Mouse (Mus musculus): ENCODE measurements around the gene Parm1. TPM values are rescaled to one million over a fixed set of nuclear protein-coding genes. Genes with fewer than 3 reads are reported as not detected.

Gene Parm1
- total and polyA plus RNA-seq, 3 experiments, result 0.69 to 6.2 (median 4.4) TPM

DNA sequence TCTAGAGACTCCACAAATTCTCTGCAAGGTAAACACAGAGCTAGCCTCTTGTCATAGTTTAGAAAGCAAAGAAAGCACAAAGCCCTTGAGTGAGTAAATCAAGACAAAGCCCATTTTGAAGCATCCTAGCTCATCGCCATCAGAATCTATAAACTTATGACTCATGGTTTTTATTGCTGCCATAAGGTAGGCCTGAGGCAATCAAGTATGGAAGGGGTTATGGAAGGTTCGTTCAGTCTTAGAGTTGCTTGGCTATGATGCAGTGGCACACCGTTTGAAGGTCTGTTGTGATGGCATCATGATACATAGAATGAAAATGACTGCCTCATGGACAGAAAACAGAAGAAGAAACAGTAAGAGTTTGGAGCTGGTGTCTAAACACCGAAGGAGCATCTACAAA lies 133.9 kb downstream of the Parm1 start:
- no peaks in the 10 kb centered on the region for H3K4me1 ChIP-seq (ENCODE audit: insufficient read depth, low read depth, low read length)
- ATAC-seq (ENCODE audit: extremely low read depth, insufficient number of reproducible peaks, low FRiP score, poor library complexity, severe bottlenecking), result no peak
- no peaks in the 10 kb centered on the region for H3K27me3 ChIP-seq (ENCODE audit: insufficient read depth, low read length)
- DNase-seq (ENCODE audit: low spot score), result no peak
- no peak overlapping the region for H3K4me3 ChIP-seq (ENCODE audit: low read depth, low read length)
- no peaks in the 10 kb centered on the region for H3K9me3 ChIP-seq (replicated peaks)
- TF ChIP-seq GATA2 (IDR thresholded peaks at IDR 0.05; ENCODE audit: borderline replicate concordance, low read depth, low read length) (no peak), TAL1 (conservative IDR thresholded peaks at IDR 0.05; ENCODE audit: low read depth, low read length) (no peak), POLR2AphosphoS5 (IDR thresholded peaks at IDR 0.05; ENCODE audit: insufficient replicate concordance, low read depth, low read length) (no peak), GATA1 (IDR thresholded peaks at IDR 0.05; ENCODE audit: borderline replicate concordance, low read length) (no peak), CTCF (IDR thresholded peaks at IDR 0.05; ENCODE audit: low read depth, low read length) (no peak)
- H3K36me3 ChIP-seq (replicated peaks), result no peaks in the 10 kb centered on the region

- ATAC-seq (ENCODE audit: extremely low read depth, insufficient number of reproducible peaks, low FRiP score, poor library complexity, severe bottlenecking), result no peak
- no peaks in the 10 kb centered on the region for H3K36me3 ChIP-seq (replicated peaks)
- H3K4me3 ChIP-seq (ENCODE audit: low read depth, low read length), result no peak overlapping the region
- TF ChIP-seq TAL1 (conservative IDR thresholded peaks at IDR 0.05; ENCODE audit: low read depth, low read length) (no peak), GATA2 (IDR thresholded peaks at IDR 0.05; ENCODE audit: borderline replicate concordance, low read depth, low read length) (no peak), GATA1 (IDR thresholded peaks at IDR 0.05; ENCODE audit: borderline replicate concordance, low read length) (no peak), CTCF (IDR thresholded peaks at IDR 0.05; ENCODE audit: low read depth, low read length) (no peak), POLR2AphosphoS5 (IDR thresholded peaks at IDR 0.05; ENCODE audit: insufficient replicate concordance, low read depth, low read length) (no peak)
- no peaks in the 10 kb centered on the region for H3K9me3 ChIP-seq (replicated peaks)
- H3K4me1 ChIP-seq (ENCODE audit: insufficient read depth, low read depth, low read length), result no peaks in the 10 kb centered on the region
- no peaks in the 10 kb centered on the region for H3K27me3 ChIP-seq (ENCODE audit: insufficient read depth, low read length)
- no peak for DNase-seq (ENCODE audit: low spot score)
Observed at GRCm38 (mm10) chr5:91653061-91653915, 135.9 kb downstream of the Parm1 start.

GRCm38 (mm10) chr5:91654331-91655048 lies 137.1 kb downstream of the Parm1 start:
- DNase-seq (ENCODE audit: low spot score), result no peak
- Histone ChIP-seq H3K4me1 (ENCODE audit: insufficient read depth, low read depth, low read length) (no peaks in the 10 kb centered on the region), H3K27me3 (ENCODE audit: insufficient read depth, low read length) (no peaks in the 10 kb centered on the region), H3K36me3 (replicated peaks) (no peaks in the 10 kb centered on the region), H3K9me3 (replicated peaks) (no peaks in the 10 kb centered on the region), H3K4me3 (ENCODE audit: low read depth, low read length) (no peak overlapping the region)
- TF ChIP-seq GATA1 (IDR thresholded peaks at IDR 0.05; ENCODE audit: borderline replicate concordance, low read length) (no peak), GATA2 (IDR thresholded peaks at IDR 0.05; ENCODE audit: borderline replicate concordance, low read depth, low read length) (no peak), CTCF (IDR thresholded peaks at IDR 0.05; ENCODE audit: low read depth, low read length) (no peak), TAL1 (conservative IDR thresholded peaks at IDR 0.05; ENCODE audit: low read depth, low read length) (no peak), POLR2AphosphoS5 (IDR thresholded peaks at IDR 0.05; ENCODE audit: insufficient replicate concordance, low read depth, low read length) (no peak)
- ATAC-seq (ENCODE audit: extremely low read depth, insufficient number of reproducible peaks, low FRiP score, poor library complexity, severe bottlenecking), result no peak

DNA sequence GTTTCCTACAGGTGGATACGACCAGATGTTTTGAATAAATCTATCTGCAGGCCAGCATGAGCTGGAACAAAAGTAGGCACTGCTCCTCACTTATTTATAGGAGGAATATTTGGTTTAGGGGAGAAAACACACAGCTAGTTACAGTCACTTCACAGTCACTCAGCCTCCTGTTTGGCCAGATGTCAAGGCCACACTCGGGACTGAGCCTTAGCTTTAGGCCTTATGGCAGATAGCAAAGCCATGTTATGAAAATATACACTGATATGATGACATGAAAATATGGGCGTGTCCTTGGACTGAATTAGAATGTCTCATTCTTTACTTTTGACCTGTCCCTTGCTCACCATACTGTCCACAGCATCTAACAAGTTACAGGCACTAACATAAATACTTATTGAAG lies 137.8 kb downstream of the Parm1 start:
- Histone ChIP-seq H3K27me3 (ENCODE audit: insufficient read depth, low read length) (no peaks in the 10 kb centered on the region), H3K4me3 (ENCODE audit: low read depth, low read length) (no peak overlapping the region), H3K36me3 (replicated peaks) (no peaks in the 10 kb centered on the region), H3K9me3 (replicated peaks) (no peaks in the 10 kb centered on the region), H3K4me1 (ENCODE audit: insufficient read depth, low read depth, low read length) (no peaks in the 10 kb centered on the region)
- ATAC-seq (ENCODE audit: extremely low read depth, insufficient number of reproducible peaks, low FRiP score, poor library complexity, severe bottlenecking) (no peak), DNase-seq (ENCODE audit: low spot score) (no peak)
- no peak for TF ChIP-seq GATA2 (IDR thresholded peaks at IDR 0.05; ENCODE audit: borderline replicate concordance, low read depth, low read length)
- TF ChIP-seq POLR2AphosphoS5 (IDR thresholded peaks at IDR 0.05; ENCODE audit: insufficient replicate concordance, low read depth, low read length), result no peak
- TF ChIP-seq GATA1 (IDR thresholded peaks at IDR 0.05; ENCODE audit: borderline replicate concordance, low read length), result no peak
- TF ChIP-seq TAL1 (conservative IDR thresholded peaks at IDR 0.05; ENCODE audit: low read depth, low read length), result no peak
- TF ChIP-seq CTCF (IDR thresholded peaks at IDR 0.05; ENCODE audit: low read depth, low read length), result no peak

DNA sequence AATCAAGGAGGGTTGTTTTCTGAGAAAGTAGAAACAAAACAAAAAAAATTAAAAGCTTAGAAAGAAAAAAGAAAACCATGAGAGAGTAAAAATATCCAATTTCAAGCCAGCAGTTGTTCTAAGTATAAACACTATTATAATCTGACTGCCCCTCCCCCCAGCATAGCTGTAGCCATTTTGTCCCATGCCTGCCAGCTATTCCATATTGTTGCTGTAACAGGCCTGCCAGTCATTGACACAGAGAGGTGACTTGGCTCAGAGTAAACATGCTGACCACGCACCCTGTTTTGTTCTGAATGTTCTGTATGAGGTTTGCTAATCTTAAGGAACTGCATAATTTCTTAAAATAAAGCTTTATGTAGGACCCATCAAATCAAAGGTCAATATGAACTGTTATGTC lies 145.3 kb downstream of the Parm1 start:
- Histone ChIP-seq H3K9me3 (replicated peaks) (no peaks in the 10 kb centered on the region), H3K4me3 (ENCODE audit: low read depth, low read length) (no peak overlapping the region), H3K4me1 (ENCODE audit: insufficient read depth, low read depth, low read length) (no peaks in the 10 kb centered on the region), H3K36me3 (replicated peaks) (no peaks in the 10 kb centered on the region), H3K27me3 (ENCODE audit: insufficient read depth, low read length) (no peaks in the 10 kb centered on the region)
- no peak for TF ChIP-seq GATA2 (IDR thresholded peaks at IDR 0.05; ENCODE audit: borderline replicate concordance, low read depth, low read length)
- no peak for TF ChIP-seq POLR2AphosphoS5 (IDR thresholded peaks at IDR 0.05; ENCODE audit: insufficient replicate concordance, low read depth, low read length)
- no peak for TF ChIP-seq CTCF (IDR thresholded peaks at IDR 0.05; ENCODE audit: low read depth, low read length)
- TF ChIP-seq GATA1 (IDR thresholded peaks at IDR 0.05; ENCODE audit: borderline replicate concordance, low read length), result no peak
- TF ChIP-seq TAL1 (conservative IDR thresholded peaks at IDR 0.05; ENCODE audit: low read depth, low read length), result no peak
- no peak for DNase-seq (ENCODE audit: low spot score)
- ATAC-seq (ENCODE audit: extremely low read depth, insufficient number of reproducible peaks, low FRiP score, poor library complexity, severe bottlenecking), result no peak

DNA sequence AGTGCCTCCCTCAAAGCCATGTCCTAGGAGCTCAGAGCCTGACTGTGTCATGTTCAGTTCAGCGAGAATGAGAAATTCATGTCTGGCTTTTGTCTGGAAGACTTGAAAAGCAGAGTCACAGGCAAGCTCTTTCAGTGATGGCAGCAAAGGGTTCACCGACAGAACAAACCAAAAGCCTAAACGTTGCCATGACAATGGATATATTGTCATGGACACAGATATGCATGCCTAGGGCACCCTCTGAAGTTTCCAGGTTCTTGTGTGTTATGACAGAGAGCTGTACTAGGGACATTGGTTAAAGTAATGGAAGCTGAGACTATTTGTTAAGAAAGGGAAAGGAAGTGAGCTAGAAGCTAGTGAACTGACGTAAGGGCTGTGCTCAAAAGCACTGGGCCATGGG lies 149.7 kb downstream of the Parm1 start:
- ATAC-seq (ENCODE audit: extremely low read depth, insufficient number of reproducible peaks, low FRiP score, poor library complexity, severe bottlenecking) (no peak), DNase-seq (ENCODE audit: low spot score) (no peak)
- Histone ChIP-seq H3K4me1 (ENCODE audit: insufficient read depth, low read depth, low read length) (no peaks in the 10 kb centered on the region), H3K36me3 (replicated peaks) (no peaks in the 10 kb centered on the region), H3K9me3 (replicated peaks) (no peaks in the 10 kb centered on the region), H3K4me3 (ENCODE audit: low read depth, low read length) (no peak overlapping the region), H3K27me3 (ENCODE audit: insufficient read depth, low read length) (no peaks in the 10 kb centered on the region)
- no peak for TF ChIP-seq CTCF (IDR thresholded peaks at IDR 0.05; ENCODE audit: low read depth, low read length)
- no peak for TF ChIP-seq GATA2 (IDR thresholded peaks at IDR 0.05; ENCODE audit: borderline replicate concordance, low read depth, low read length)
- TF ChIP-seq POLR2AphosphoS5 (IDR thresholded peaks at IDR 0.05; ENCODE audit: insufficient replicate concordance, low read depth, low read length), result no peak
- TF ChIP-seq GATA1 (IDR thresholded peaks at IDR 0.05; ENCODE audit: borderline replicate concordance, low read length), result no peak
- no peak for TF ChIP-seq TAL1 (conservative IDR thresholded peaks at IDR 0.05; ENCODE audit: low read depth, low read length)
